Mouse (Mus musculus) frontal cortex, adult (tissue): ENCODE data around the gene Sdccag8.
A peak's percentile ranks its signal among the peaks of the same experiment; 100 is the strongest.
"Not testable (repeated sequence)": the region's sequence is repeated elsewhere in the genome, so short reads cannot be mapped to it uniquely, and the experiment has no call there.

Experiments
- ATAC-seq: cut with Nextera tagmentation; 2 replicates; pipeline ENCODE4 v1.9.2; 2017; ENCODE audit warnings: mild to moderate bottlenecking, moderate library complexity, mixed read lengths; ENCODE audit not compliant: low TSS enrichment

The Sdccag8 gene

GRCm38 (mm10) chr1:176877756-176878155 is 63.3 kb downstream of the Sdccag8 start:
- peak; percentile 79 for ATAC-seq

DNA sequence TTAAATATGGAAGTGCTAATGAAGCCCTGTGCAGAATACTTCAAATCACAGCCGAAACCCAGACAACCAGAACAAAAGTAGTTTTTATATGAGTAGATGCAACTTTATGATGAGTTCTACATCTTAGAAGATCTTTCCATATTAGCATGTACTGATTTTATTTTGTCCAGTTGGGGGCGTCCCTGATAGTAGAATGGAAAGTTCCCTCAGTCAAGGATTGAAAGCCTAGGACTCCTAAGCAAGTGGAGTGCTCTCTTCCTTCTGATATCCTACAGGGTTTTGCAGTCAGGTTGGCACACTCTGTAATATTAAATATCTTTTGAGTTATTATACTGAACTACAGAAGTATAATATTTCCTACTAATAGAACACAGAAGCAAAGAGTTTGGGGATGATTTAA is 64.5 kb downstream of the Sdccag8 start:
- peak; percentile 73 for ATAC-seq

DNA sequence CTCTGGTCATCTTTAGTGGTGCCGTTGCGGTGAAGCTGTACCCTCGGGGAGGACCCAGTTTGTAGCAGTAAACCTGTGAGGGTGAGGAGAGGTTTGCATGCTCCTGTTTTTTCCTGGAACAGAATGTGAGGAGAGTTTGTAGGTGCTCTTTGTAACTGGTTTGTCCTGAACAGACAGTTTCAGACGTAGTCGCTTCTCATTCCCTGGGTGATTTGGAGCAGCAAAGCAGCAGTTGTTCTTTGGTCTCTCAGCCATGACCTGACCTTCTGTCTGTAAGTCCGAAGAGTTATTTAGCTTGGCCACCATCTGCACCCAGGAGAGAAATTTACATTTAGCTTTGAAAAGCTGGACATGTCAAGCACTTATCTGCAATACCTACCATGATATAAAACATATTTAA is 65.2 kb downstream of the Sdccag8 start:
- no peak for ATAC-seq

DNA sequence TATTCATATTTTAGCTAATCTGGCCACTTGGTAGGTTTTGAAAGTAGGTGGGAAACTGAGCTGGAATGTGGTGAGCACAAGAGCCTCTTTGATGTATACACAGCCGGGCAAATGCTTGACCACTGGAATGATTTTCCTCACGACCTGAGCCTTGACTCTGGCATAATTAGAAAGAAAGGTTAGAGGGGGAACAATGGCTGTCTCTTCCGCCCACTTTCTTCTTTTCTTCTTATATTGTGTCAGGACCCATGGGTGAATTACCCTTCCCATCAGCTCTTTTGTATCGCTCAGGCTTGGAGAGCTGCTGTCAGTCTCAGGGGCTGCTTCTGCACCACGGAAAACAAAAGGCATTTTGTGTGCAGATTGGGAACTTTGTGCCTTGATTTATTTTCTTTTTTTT is 65.6 kb downstream of the Sdccag8 start:
- ATAC-seq, result no peak

- no peak for ATAC-seq
These were observed 66.5 kb downstream of the Sdccag8 start for GRCm38 (mm10) chr1:176880943-176881342.

DNA sequence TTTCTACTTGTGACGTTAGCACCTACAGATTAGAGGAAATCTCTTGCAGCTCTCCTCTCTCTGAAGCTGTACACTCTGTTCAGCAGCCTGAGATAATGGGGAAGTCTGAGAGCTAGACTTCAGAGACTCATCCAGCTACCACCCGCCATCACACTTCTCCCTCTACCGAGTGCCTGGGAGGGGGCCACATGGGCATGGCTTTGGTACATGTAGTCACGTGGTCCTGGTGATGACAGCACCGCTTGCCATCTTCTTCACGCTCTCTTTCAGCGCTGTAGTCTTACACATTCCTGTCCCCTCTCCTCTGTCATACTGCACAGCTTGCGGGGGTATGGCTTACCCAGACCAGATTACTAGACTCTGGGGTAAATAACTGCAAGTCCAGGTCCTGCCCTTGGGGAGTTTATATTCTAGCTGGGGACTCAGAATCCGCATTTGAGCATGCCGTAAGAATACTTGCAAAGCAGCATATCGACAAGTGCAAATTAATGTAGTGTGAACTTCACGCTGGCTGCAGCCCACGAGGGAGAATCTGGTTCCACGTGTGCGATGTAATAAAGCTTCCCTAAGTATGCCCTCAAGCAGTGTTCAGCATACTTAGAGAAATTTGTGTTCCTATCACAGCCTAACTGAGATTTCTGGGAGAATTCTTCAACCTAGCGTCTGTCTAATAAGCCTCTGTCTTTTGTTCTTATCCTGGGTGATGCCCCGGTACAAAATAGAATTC is 70.9 kb downstream of the Sdccag8 start:
- ATAC-seq, result peak; percentile 77

DNA sequence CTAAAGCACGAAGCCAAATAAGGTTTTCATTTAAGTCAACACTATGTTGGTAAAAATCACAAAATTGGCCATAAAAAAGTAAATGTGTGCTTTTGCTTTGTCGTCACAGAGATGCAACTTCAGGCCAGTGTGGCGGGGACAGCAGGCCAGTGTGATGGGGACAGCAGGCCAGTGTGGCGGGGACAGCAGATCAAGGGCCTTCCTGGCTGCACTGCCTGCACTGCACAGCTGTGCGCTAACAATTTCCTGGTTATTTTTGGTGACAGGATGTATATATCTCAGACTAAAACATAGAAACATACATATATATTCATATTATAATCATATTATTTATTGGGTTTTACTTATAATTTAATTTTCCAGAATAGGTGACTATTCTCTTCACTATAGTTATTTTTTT is 71.5 kb downstream of the Sdccag8 start:
- no peak for ATAC-seq

GRCm38 (mm10) chr1:176903741-176904140 is 89.3 kb downstream of the Sdccag8 start:
- ATAC-seq, result no peak

GRCm38 (mm10) chr1:176915946-176916345 is 101.5 kb downstream of the Sdccag8 start:
- no peak for ATAC-seq

DNA sequence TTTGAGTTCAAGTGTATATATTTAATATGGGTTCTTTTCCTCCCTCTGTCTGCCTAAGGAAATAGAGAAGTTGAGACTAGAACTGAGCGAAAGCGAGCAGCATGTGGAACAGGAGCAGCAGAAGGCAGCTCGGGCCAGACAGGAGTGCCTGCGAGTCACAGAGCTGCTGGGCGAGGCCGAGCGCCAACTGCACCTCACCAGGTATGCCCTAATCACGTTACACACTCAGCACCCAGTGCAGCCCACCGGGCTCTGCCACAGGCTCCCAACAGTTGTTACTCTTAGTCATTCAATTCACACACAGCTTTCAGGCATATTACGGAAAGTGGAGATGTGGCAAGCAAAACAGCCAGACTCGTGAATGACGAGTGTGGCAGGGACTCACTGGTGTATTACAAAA is 105.0 kb downstream of the Sdccag8 start:
- ATAC-seq, result peak; percentile 41; the same call in 1 of the 2 replicates

DNA sequence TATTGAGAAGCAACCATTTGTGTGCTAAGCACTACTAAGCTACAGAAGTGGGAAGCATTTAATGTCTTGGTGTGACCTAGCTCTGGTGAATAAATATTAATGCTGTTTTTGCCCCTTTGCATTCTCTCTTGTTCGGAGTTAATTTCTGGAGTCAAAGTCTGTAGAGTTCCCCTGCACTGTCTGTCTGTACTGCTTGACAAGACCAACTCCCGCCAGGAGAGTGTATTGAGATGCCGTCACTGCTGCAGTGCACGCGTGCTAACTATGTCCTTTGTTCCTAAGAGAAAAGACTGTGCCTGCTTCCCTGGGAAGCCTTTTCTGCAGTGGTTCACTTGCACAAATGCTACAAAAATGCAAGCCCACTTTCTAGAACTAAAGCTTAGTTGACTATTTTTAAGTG is 108.4 kb downstream of the Sdccag8 start:
- ATAC-seq, result no peak

- ATAC-seq, result no peak
These were observed 111.5 kb downstream of the Sdccag8 start for GRCm38 (mm10) chr1:176926009-176926408.

DNA sequence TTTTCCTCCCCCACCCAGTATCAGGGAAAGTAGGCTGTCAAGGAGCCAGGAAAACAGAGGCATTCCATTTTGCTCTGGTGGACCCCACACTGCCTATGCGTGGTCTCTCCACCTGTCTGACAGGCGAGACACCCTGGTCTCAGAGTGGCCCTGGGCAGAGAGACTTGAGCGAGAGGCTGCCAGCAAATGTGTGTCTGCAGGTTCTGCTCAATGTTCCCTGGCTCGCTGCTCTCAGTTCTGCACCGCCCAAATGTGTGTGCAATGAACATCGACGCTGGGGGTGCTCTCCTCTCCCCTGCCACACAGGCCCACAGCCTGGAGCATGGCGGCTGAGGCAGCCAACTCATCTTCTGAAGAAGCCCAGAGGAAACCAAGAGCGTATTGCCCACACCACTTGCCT is 112.9 kb downstream of the Sdccag8 start:
- peak; percentile 71 for ATAC-seq

- ATAC-seq, result no peak
These were observed 115.2 kb downstream of the Sdccag8 start for GRCm38 (mm10) chr1:176929710-176930109.

DNA sequence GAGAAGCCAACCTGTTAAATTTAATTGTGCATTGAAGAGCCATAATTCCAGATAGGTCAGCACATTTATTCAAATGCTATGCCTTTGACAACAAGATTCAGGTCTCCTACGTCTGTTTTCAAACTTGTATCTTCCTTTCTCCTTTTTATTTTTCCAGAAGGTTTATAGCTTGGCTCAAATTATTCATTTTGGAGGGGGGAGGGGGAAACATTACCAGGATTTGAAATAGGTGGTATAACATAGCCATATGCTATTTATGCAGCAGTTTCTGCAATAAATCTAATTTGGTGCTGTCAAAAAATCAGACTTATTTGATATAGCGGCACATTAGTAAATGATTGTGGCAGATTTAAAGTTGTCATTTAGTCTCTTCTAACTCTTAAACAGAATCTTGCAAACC is 116.1 kb downstream of the Sdccag8 start:
- ATAC-seq, result no peak

DNA sequence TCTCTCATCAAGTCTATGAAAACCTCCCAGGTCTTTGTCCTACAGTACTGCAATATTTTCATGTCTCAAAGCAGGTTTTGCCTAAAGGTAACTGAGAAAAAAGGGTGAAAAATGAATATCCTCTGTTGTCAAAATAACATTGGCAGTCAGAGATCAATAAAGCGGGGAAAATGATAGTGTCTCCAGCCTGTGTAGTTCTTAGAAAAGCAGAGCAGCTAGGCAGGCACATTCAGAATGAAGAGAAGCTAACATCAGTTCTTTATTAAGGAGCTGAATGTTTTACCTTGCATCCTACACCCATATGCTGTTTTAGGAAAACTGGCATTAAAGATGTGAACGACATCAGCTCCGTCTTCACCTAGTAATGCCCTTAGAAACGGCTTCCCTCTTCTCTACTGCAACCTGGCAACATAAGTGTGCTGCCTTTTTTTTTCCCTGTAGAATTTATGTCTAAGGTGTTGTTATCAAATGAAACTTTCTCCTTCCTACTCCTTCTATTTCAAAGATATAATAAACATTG is 116.6 kb downstream of the Sdccag8 start:
- no peak for ATAC-seq

DNA sequence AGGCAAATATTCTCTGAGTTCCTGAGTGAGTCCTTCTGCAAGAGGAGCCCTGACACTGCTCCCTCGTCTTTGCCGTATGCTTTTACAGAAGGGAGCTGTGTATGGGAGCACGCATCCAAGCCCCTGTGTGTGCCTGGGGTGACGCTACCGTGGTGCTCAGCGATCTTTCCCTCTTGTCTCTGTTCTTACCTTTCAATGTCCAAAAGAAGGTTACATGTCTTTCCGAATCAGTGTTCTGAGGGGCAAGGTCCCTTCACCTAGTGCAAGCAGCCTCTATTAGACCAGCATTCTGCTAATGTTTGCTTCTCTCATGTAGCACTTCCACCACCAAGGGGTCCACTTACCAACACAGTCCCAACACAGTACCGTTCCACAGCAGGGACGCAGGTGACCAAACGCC is 117.1 kb downstream of the Sdccag8 start:
- no peak for ATAC-seq

DNA sequence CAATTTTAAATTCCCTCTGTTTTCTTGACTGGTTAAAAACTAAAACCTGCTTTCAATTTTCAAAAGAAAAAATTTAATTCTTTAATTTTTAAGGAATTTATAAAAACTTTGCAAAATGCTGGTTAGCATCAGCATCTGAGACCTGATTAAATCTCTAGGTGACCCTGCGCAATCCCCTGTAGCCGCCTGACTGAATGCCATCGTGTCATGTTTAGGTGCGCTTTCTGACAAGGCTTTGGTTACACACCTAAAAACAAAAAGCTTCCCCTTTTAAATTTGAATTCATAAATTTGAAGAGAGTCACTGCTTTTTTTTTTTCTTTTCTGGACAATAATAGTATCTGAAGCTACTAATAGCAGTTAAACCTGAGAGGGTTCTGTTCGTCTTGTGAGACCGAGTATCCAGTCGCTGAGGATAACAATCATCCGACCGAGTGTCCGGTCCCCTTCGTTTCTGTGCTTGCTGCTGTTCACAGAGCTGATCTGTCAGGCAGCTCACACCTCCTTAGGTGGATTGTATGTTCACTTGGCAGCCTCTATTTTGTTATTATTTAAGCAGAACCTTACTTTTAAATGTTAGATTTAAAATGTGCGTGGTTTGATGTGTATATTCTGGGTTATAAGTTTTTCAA is 118.0 kb downstream of the Sdccag8 start:
- ATAC-seq, result no peak

DNA sequence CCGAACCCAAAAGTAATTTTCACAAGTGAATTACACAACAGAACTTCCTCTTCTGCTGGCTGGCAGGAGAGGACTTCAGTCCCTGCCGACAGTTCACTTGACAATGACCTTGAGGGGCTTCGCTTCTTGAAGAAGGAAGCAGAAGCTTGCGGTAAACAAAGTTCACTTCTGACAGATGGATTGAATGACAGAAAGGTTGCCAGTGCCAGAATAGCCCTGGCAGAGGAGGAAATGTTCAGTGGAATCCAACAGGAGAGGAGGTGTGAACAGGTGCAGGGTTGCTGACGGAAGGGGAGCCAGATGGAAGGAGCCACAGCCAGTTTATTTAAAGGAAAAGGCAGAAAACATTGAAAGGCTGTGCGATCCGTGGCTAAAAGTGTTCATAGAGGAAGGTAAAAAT is 118.9 kb downstream of the Sdccag8 start:
- ATAC-seq, result peak; percentile 50

DNA sequence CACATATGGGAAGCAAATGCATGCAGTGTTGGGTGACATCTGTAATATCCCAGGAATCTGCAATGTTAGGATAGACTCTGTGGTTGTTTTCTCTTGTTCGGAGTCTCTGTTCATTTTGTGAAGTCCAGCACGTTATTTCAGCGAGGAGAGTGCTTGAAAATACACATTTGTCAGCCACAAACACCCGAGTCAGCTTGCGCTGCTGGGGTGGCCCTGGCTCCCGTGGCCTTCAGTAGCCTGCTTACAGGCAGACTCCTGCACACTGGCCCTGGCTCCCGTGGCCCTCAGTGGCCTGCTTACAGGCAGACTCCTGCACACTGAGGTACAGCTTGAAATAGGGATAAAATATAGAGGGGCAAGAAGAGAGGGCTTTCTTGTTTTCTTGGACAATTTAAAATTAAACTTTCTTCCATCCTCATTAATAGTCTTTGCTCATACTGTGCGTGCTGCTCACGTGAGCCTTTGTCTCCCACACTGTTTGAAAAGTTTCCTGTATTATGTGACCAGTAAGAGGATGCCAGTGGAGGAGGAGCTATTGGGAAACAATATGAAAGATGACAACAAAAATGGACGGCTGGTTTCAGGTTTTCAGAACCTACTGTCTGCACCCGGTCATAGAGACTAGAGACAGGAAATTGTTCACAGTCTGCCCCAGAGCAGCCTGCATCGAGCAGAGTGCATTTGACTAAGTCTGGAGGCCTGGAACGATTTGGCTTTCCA is 119.7 kb downstream of the Sdccag8 start:
- ATAC-seq, result no peak

DNA sequence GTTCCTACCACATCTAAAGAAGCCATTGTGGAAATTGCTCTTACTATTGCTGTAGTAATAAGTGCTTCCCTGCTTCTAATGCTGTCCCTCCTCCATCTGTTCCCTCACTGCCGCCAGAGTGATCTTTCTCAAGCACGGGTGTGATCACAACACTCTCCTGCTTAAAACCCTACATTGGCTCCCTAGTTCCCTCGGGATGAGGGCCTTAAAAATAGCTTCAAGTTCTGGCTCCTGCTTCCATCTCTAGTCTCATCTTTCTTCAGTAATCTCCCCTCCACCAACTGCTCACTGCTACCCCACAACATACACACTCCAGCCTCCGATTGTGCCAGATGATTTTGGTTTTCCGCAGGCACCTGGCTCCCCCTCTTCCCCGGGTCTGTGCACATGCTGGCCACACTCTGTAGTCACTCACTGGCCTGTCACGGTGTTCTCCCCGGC is 125.5 kb downstream of the Sdccag8 start:
- peak; percentile 87 for ATAC-seq

DNA sequence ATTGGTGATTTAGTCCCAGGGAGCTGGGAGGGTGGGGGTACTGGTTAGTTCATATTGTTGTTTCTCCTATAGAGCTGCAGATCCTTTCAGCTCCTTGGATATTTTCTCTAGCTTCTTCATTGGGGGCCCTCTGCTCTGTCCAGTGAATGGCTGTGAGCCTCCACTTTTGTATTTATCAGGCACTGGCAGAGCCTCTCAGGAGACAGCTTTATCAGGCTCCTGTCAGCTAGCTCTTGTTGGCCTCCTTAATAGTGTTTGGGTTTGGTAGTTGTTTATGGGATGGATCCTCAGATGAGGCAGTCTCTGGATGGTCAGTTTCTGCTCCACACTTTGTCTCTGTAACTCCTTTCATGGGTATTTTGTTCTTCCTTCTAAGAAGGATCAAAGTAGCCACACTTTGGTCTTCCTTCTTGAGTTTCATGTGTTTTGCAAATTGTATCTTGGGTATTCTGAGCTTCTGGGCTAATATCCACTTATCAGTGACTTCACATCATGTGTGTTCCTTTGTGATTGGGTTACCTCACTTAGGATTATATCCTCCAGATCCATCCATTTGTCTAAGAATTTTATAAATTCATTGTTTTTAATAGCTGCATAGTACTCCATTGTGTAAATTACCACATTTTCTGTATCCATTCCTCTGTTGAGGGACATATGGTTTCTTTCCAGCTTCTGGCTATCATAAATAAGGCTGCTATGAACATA is 127.0 kb downstream of the Sdccag8 start:
- not testable (repeated sequence) for ATAC-seq
